Mouse (Mus musculus): ENCODE measurements around the gene Ddx47.
A peak's percentile ranks its signal among the peaks of the same experiment; 100 is the strongest.

Ddx47 gene

GRCm38 (mm10) chr6:135011048-135011733 lies at the start of gene Ddx47:
Gene Ddx47 (plus strand): TSS chr6:135011612.
- peak; percentile 94 for DNase-seq

- no peak for DNase-seq
Measured at GRCm38 (mm10) chr6:134961858-134962517, 49.4 kb upstream of the Ddx47 start.

- DNase-seq, result no peak
Measured at GRCm38 (mm10) chr6:134962518-134962893, 48.9 kb upstream of the Ddx47 start.

- no peak for DNase-seq
Measured at GRCm38 (mm10) chr6:134963910-134964309, 47.5 kb upstream of the Ddx47 start.

- DNase-seq, result no peak
Measured at GRCm38 (mm10) chr6:134966681-134967080, 44.7 kb upstream of the Ddx47 start.

- DNase-seq, result no peak
Measured at GRCm38 (mm10) chr6:134968326-134968725, 43.1 kb upstream of the Ddx47 start.

GRCm38 (mm10) chr6:134969498-134969897 lies 41.9 kb upstream of the Ddx47 start:
- no peak for DNase-seq

GRCm38 (mm10) chr6:134972096-134972495 lies 39.3 kb upstream of the Ddx47 start:
- DNase-seq, result no peak

GRCm38 (mm10) chr6:134976628-134977027 lies 34.8 kb upstream of the Ddx47 start:
- no peak for DNase-seq

GRCm38 (mm10) chr6:134981231-134982062 lies 30.0 kb upstream of the Ddx47 start, which contains the start of gene Apold1:
Gene Apold1 (plus strand): TSS chr6:134981718.
- no peak for DNase-seq

- peak; percentile 86 for DNase-seq
Measured at GRCm38 (mm10) chr6:134983529-134984370, 27.7 kb upstream of the Ddx47 start.

GRCm38 (mm10) chr6:134984748-134985147 lies 26.7 kb upstream of the Ddx47 start:
- DNase-seq, result no peak

GRCm38 (mm10) chr6:134988377-134988776 lies 23.0 kb upstream of the Ddx47 start:
- no peak for DNase-seq

GRCm38 (mm10) chr6:134990674-134991073 lies 20.7 kb upstream of the Ddx47 start:
- DNase-seq, result no peak

GRCm38 (mm10) chr6:134994031-134994651 lies 17.3 kb upstream of the Ddx47 start:
- peak; percentile 79 for DNase-seq

GRCm38 (mm10) chr6:134994985-134995384 lies 16.4 kb upstream of the Ddx47 start:
- no peak for DNase-seq

GRCm38 (mm10) chr6:134996918-134997317 lies 14.5 kb upstream of the Ddx47 start:
- no peak for DNase-seq

- no peak for DNase-seq
Measured at GRCm38 (mm10) chr6:134998076-134998475, 13.3 kb upstream of the Ddx47 start.

- DNase-seq, result no peak
Measured at GRCm38 (mm10) chr6:134998781-134999180, 12.6 kb upstream of the Ddx47 start.

- no peak for DNase-seq
Measured at GRCm38 (mm10) chr6:135000272-135000671, 11.1 kb upstream of the Ddx47 start.

GRCm38 (mm10) chr6:135001991-135002390 lies 9.4 kb upstream of the Ddx47 start:
- no peak for DNase-seq

GRCm38 (mm10) chr6:135006372-135006771 lies 5.0 kb upstream of the Ddx47 start:
- DNase-seq, result no peak

All from layer of hippocampus, adult 9-11 months (tissue).